Mouse (Mus musculus) ES-E14 (cell line): ENCODE measurements around the gene Dpm3. TPM values are rescaled to one million over a fixed set of nuclear protein-coding genes. Genes with fewer than 3 reads are reported as not detected.
A peak's percentile ranks its signal among the peaks of the same experiment; 100 is the strongest.

Experiments used
- DNase-seq: peaks from one replicate; pipeline ENCODE4 v3.0.0-alpha.2; 2013; ENCODE audit warnings: low read depth, low spot score
- H3K27ac ChIP-seq: 2 replicates; pipeline ENCODE4 v1.5.1; 2012; ENCODE audit warnings: low read depth, mild to moderate bottlenecking, low read length, moderate library complexity, mixed read lengths; ENCODE audit not compliant: poor library complexity, insufficient read depth, severe bottlenecking
- H3K36me3 ChIP-seq: 2 replicates; pipeline ENCODE4 v1.6.1; 2012; ENCODE audit warnings: mild to moderate bottlenecking, low read length, moderate library complexity, mixed read lengths; ENCODE audit not compliant: control insufficient read depth, poor library complexity, insufficient read depth, severe bottlenecking
- H3K4me1 ChIP-seq, 2 experiments: fragments of 150-350 bp in 1 of 2; sonication (generic) in 1 of 2; 2 replicates each; pipeline ENCODE4 v1.6.1; 2012; ENCODE audit warnings: low read length in 2 of 2, mild to moderate bottlenecking in 1 of 2, mixed read lengths in 1 of 2; ENCODE audit not compliant: control insufficient read depth in 2 of 2, insufficient read depth in 2 of 2, poor library complexity in 1 of 2
- H3K4me3 ChIP-seq, 2 experiments: fragments of 150-350 bp in 1 of 2; sonication (generic) in 1 of 2; 2 replicates each; pipeline ENCODE4 v1.5.1; 2012; ENCODE audit warnings: low read length in 2 of 2, low read depth in 1 of 2, mild to moderate bottlenecking in 1 of 2, mixed read lengths in 1 of 2; ENCODE audit not compliant: insufficient read depth in 1 of 2, poor library complexity in 1 of 2, severe bottlenecking in 1 of 2
- H3K9ac ChIP-seq: 2 replicates; pipeline ENCODE4 v1.6.1; 2012; ENCODE audit warnings: low read depth, mild to moderate bottlenecking, low read length, mixed read lengths; ENCODE audit not compliant: poor library complexity, insufficient read depth, severe bottlenecking
- H3K9me3 ChIP-seq: fragments of 150-350 bp; sonication (generic); 2 replicates; pipeline ENCODE4 v1.6.1; 2012; ENCODE audit warnings: low read depth, mild to moderate bottlenecking, low read length; ENCODE audit not compliant: control insufficient read depth, insufficient read depth
- CHD2 ChIP-seq: IDR thresholded peaks from 2 replicates; pipeline ENCODE4 v1.6.1; 2014; ENCODE audit warnings: mild to moderate bottlenecking, low read depth, low read length, inconsistent platforms
- HCFC1 ChIP-seq: IDR thresholded peaks from 2 replicates; pipeline ENCODE4 v1.6.1; 2012; ENCODE audit warnings: low read length, inconsistent platforms, borderline replicate concordance; ENCODE audit not compliant: insufficient read depth
- MAFK ChIP-seq: IDR thresholded peaks from 2 replicates; pipeline ENCODE4 v1.6.1; 2014; ENCODE audit warnings: mild to moderate bottlenecking, low read depth, low read length, inconsistent platforms; ENCODE audit not compliant: insufficient read depth
- ZC3H11A ChIP-seq: IDR thresholded peaks from 2 replicates; pipeline ENCODE4 v1.6.1; 2012; ENCODE audit warnings: low read depth, mild to moderate bottlenecking, inconsistent platforms, low read length, borderline replicate concordance
- ZNF384 ChIP-seq: IDR thresholded peaks from 2 replicates; pipeline ENCODE4 v1.6.1; 2012; ENCODE audit warnings: low read depth, low read length, inconsistent platforms
- in situ Hi-C, 2 experiments: fragments of 600-800 bp; cut with MboI; formaldehyde crosslinking; loops; one replicate each; pipeline ENCODE4 v1.15.1; 2025; ENCODE audit warnings: low sequenced_read_pairs in 2 of 2, inconsistent platforms in 1 of 2; ENCODE audit not compliant: unreplicated experiment in 2 of 2
- total RNA-seq: library from RNA; depleted of rRNA; stranded (reverse); fragments of 300-350 nt; gene quantifications from 2 replicates; pipeline ENCODE4 v1.2.3, GENCODE M21; 2012

Gene Dpm3
- total RNA-seq, 1 experiment = 207 TPM

- Histone ChIP-seq H3K4me3 (peak overlapping the region; percentile 34 to 36; a peak in 3 of 4 replicates), H3K27ac (no peak overlapping the region), H3K9me3 (no peaks in the 10 kb centered on the region), H3K9ac (peak overlapping the region; percentile 34; the same call in 1 of the 2 replicates), H3K4me1 (peaks cover 2 to 10% of the 10 kb centered on the region in 2 experiments; a peak in 2 of 4 replicates), H3K36me3 (peaks cover 8% of the 10 kb centered on the region)
- no peak for DNase-seq
- in situ Hi-C loops = no loop called here
- no peak for TF ChIP-seq ZC3H11A
- TF ChIP-seq HCFC1 = no peak
- no peak for TF ChIP-seq MAFK
- TF ChIP-seq CHD2 = no peak
- no peak for TF ChIP-seq ZNF384
Observed at GRCm38 (mm10) chr3:89237682-89238081, 21.5 kb upstream of the Dpm3 start.

- Histone ChIP-seq H3K4me3 (no peak overlapping the region), H3K36me3 (peaks cover 8% of the 10 kb centered on the region), H3K4me1 (peaks cover 2 to 9% of the 10 kb centered on the region in 2 experiments; a peak in 2 of 4 replicates), H3K9ac (no peak overlapping the region), H3K27ac (no peak overlapping the region), H3K9me3 (no peaks in the 10 kb centered on the region)
- no peak for DNase-seq
- TF ChIP-seq CHD2 (no peak), ZNF384 (no peak), MAFK (no peak), ZC3H11A (no peak), HCFC1 (no peak)
- in situ Hi-C loops = no loop called here
Observed at GRCm38 (mm10) chr3:89238494-89238893, 20.7 kb upstream of the Dpm3 start.

- no peak overlapping the region for H3K9ac ChIP-seq
- DNase-seq = no peak
- H3K9me3 ChIP-seq = no peaks in the 10 kb centered on the region
- in situ Hi-C loops = no loop called here
- H3K36me3 ChIP-seq = peaks cover 8% of the 10 kb centered on the region
- TF ChIP-seq ZNF384 (no peak), CHD2 (no peak), ZC3H11A (no peak), HCFC1 (no peak), MAFK (no peak)
- no peak overlapping the region for H3K27ac ChIP-seq
- peaks cover 3 to 18% of the 10 kb centered on the region in 2 experiments; a peak in 3 of 4 replicates for H3K4me1 ChIP-seq
- H3K4me3 ChIP-seq = no peak overlapping the region
Observed at GRCm38 (mm10) chr3:89242331-89242895, 16.7 kb upstream of the Dpm3 start.

GRCm38 (mm10) chr3:89243609-89244008, 15.5 kb upstream of the Dpm3 start:
- in situ Hi-C loops = no loop called here
- H3K27ac ChIP-seq = no peak overlapping the region
- no peak for DNase-seq
- peaks cover 6% of the 10 kb centered on the region; the same call in 1 of the 2 replicates for H3K36me3 ChIP-seq
- peak overlapping the region in 1 of 2 experiments; percentile 35; a peak in 2 of 4 replicates for H3K4me3 ChIP-seq
- no peaks in the 10 kb centered on the region for H3K9me3 ChIP-seq
- peak overlapping the region; percentile 54 for H3K9ac ChIP-seq
- peaks cover 3 to 17% of the 10 kb centered on the region in 2 experiments; a peak in 3 of 4 replicates for H3K4me1 ChIP-seq
- no peak for TF ChIP-seq ZC3H11A
- no peak for TF ChIP-seq CHD2
- no peak for TF ChIP-seq ZNF384
- no peak for TF ChIP-seq MAFK
- no peak for TF ChIP-seq HCFC1
